Mouse (Mus musculus) fibroblast of lung, adult 2 months (primary cell): ENCODE results near the gene Wdr43.

ENCODE experiments used
- DNase-seq: peaks from one replicate; pipeline ENCODE4 v3.0.0-alpha.2; 2011; ENCODE audit warnings: low read depth

Gene Wdr43

DNA sequence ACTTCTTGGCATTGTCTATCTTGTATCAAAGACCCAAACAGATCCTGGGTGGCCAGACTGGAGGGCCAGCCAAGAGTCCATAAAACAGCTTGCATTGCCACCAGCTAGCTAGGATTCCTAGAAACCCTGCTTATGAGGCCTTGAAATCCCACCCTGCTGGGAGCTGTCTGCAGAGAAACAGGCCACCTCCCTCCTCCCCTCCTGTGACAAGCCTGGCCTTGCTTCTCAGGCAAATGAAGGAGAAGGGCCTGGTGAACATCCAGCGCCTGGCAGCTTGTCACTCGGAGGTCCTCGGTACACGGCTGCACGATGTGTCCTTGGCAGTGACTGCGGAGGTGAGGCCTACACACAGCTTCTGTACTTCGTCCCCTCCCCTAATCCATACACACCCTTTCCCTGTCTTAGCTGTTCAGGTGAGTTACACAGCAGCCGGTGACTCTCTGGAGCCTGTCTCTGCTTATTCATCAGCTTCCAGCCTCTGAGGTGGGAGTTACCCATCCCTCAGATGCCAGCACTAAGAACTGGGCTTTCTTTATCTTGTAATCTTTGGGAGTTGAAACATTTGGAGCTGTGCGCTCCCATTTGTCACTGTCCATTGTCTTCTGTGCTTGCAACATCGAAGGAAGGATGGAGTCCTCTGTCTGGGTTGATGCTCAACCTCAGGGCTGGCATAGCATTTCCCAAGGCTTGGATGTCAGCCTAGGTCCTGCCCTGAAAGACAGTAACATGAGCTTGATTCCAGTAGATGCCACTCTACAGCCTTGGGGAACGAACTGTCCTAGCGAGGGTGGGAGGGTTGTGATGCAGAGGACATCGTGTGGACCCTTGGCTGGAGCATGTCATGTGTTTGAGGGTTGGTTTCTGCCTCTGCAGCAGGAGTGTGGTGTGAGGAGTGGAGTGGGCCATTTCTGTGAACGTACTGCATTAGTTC is 90.1 kb downstream of the Wdr43 start:
- DNase-seq = no peak

- DNase-seq = no peak
Measured at GRCm38 (mm10) chr17:71707715-71708114, 92.0 kb downstream of the Wdr43 start.
